Mouse (Mus musculus) NIH3T3 (cell line): ENCODE data around the gene Jam2.

Experiments used
- DNase-seq: peaks from one replicate; pipeline ENCODE4 v3.0.0-alpha.2; 2012; ENCODE audit warnings: low read depth

Jam2 gene

DNA sequence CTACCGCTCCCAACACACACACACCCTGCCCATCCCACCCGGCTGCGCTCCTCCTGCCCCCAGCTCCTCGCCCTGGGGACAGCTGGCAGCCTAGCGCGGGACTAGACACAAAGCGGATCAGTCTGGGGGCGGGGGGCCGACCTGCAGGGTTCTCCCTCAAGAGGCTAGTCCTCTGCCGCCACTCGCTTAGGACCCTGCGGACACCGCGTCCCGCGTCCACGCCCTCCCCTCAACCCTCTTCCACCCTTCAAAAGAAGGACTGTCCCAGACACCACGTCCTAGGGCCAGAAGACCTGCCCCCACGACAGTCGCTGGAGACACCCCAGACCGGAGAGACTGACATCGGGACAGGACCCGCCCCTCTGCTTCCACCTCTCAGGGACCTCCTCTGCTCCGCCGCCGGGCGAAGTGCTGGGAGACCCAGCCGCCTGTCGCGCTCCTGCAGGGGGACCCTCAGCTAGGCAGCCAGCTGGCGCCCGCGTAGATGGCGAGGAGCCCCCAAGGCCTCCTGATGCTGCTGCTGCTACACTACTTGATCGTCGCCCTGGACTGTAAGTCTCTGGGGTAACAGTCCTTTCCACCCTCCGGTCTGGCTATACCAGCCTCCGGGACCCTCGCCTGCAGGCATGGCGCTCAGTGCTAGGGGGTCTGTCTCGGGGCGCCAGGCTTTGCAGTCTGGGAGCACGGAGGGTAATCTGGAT lies at the start of gene Jam2:
Gene Jam2 (plus strand): TSS at position 121 of the 701 bp plus-strand sequence.
- peak; percentile 30 for DNase-seq

DNA sequence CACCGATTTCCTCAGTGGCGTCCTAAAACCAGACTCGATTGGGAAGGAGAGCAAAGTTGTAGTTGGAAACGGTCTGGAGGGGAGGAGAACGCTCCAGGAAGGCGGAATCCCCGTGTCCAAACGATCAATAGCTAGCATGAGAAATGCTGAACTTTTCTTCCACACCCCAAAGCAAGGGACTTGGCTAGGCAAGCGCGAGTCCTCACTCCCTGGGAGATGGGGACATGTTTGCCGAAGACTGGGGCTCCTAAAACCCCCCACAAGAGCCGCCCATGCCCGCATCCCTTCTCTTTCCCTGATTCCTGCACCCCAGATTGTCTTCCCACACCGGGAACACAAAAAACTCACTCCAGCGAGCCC lies 39.1 kb upstream of the Jam2 start:
- DNase-seq = no peak

DNA sequence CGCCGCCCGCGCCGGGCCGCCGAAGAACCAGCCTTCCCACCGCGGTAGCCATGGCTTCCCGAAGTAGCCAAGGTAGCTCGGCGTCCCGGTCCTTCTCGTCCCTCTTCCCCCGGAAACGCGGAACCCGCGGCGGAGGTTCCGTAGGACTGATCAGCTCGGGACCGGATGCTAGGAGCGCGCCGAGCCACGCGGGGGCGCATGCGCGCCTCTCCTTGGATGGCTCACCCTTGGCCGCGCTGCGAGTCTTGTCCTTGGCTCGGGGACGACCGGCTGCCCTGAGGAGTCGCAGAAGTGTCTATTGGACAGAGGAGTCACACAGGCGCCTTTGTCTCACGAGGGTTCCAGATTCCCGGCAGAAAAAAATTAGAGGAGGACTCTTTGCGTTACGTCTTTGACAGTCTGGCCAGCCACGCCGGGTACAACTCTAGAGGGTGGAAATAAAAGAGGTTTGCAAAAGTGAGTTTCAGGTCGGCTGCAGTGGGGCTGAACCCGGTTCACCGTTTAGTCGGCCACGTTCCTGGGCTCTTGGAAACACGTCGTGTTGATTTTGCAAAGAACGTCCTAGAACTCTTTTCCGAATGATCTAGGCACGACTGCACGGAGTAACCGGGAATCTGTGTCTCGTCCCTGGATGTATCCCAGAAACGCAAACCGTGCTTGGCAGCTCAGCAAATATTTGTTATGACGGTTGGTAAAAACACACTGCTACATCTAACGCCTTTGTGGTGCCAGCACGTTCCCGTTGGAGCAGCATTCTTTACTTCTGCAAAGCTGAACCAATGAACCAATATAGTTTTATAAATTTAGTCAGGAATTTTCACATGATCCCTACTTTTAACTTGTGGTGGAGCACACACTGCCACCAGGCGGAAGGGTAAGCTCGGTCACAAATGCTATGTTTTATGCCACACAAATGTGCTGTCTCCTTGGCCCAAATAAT lies 38.5 kb upstream of the Jam2 start, which contains the start of gene Mrpl39:
Gene Mrpl39 (minus strand): TSS at position 577 of the 940 bp plus-strand sequence.
- peak; percentile 98 for DNase-seq

DNA sequence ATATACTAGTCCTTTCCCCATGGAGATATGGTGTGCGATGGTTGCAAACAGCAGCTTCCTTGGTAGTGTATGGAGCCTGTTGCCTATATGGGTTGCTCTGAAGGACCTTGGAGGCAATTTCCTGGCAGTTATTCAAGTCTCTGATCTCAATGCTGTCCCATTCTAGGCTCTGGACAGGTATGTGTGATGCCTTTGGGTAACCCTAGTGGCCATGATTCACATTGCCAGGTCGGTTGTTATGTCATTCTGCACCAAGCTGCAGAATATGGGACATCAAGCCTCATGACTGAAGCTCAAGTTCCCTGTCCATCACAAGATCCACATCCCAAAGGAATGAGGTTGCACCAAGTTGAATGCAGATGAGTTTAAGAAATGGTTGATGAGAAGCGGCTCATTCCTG lies 36.6 kb upstream of the Jam2 start:
- DNase-seq = no peak

DNA sequence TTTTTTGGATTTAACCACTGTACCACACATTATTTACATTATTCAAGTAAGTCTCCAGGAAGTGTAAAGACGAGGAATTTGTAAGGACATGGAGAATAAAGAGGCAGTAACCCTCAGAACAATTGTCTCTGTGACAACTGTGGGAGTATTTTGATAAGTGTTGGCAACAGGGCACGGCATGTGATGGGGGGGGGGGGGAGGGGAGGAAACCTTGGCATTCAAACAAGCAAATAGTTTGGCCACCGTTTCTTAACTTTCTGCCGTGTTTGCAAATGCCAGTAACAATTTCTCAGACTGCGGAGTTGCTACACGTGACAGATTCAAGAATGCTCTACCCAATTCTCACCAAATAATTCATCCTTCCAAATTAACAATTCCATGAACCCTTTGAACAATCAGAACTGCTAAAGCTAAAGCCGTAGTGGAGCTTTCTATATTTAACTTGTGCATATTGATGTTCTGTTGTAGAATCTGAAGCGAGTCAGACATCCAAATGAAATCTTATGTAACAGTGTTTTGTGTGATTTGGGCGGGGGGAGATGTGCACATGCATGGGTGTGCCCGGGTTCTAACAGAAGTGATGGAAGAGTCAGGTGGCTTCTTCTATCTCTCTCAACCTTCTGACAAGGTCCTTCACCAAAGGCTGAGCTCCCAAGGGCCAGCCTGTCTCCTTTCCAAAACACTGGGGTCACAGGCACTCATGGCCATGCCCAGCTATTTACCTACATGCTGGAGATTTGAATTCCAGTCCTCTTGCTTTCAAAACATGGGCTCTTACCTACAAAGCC lies 29.0 kb upstream of the Jam2 start:
- DNase-seq = no peak

DNA sequence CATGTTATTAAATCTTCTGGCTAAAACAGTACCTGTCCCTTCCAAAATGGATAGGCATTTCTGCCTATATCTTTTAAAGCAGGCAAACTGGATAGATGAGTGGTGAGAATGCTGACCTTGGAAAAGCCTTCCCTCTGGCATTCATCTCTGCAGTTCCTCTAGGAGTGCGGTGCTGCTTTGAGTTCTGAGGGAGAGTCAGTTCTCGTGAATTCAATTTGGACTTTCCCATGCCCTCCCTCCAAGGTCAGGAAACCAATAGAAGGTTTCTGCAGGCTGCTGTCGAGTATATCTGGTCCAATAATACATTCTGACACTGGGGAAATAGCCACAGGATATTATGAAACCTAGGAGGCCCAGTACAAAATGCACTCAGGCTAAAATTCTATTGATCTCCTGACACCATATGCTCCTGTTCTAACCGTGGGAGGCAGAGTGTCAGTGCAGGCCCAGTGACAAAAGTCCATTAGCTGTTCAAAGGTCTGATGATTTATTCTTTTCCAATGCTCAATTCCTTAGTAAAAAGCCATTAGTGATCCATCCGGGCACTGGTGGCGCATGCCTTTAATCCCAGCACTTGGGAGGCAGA lies 28.1 kb upstream of the Jam2 start:
- no peak for DNase-seq

DNA sequence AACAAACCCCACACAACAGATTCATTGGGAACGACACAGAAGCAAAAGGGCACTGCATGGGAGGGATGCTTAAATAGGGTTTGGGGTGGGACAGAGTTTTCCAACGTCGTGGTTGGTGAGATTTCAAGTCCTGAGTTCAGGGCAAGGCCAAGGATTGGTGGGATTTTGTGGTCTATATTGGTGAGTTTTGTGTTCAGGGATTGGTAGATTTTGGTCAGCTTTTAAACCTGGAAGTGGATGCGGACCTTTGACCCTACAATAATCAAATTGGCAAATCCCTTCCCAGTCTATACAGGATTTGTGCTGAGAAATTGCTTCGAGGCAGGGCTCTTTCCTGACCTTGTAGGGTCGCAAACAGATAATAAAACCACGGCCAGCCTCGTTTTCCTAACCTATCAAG lies 6.0 kb upstream of the Jam2 start:
- no peak for DNase-seq

DNA sequence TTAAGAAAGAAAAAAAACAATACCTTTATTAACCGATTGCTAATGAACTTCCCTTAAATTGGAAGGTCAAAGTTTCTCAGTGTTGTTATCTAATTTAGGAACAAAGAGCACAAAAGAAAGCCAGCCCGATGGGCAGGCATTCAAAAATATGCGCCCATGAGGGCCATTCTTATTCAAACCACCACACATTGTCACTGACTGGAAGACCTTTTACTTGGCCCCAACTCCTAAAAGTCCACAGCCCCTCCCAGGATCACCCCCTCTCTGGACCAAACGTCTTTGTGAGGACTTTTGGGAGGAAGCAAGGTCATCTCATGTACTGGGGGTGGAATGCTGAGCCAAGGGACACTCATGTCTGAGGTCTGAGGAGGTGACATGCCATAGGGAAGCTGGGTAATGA lies 4.7 kb upstream of the Jam2 start:
- DNase-seq = no peak

DNA sequence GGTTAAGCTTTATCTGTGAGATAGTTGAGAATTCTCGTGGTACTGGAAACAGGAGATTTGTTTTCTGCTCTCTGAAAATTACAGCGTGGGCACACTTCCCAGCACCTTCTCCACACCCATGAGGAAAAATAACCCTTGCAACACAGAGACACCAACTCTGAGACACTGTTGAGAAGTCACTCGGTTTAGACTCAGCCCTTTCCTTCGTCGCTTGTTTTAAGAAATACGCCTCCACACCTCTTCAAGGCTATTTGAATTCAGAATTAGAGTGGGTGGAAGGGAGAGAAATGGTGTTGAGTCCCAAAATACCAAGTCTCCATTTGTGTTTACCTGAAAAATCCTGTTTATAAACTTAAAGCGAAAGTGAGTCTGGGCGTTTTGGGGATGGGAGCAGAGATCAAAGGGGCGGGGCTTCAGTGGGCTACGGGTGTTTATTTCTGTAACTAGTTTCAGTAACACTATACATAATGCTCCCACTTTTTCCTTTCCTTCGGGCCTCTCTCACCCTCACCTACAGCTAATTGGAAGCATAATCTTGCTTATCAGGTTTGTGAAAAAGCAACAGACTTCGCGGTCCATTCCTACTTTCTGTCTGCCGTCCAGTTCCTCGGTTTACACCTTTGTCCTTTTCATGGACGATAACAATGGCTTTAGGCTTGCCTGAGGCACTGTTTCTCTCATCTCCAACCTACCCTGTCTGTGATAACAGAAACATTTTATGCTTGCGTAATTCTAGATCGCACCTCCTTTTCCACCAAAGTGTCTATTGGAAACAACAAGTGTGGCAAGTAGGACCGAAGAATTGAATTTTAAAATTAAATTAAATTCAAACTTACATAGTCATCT lies 4.1 kb upstream of the Jam2 start:
- DNase-seq = no peak

DNA sequence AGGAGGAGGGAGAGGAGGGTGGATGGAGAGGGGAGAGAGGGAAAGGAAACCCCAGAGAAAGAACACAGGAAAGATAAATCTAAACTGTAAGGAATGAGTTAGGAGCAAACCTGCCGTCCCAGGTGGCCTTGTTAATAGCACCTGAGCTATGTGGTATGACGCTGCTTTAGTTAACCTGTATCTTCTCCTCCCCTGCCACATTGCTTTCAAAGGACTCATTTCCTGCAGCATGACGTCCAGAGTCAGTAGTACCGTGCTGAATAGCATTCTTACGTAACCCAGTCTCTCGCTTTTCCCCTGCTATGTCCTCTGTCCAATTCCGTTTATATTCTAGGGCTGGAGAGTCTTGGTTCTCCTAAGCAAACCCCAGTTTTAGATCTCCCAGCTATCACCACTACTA lies 3.0 kb upstream of the Jam2 start:
- no peak for DNase-seq

DNA sequence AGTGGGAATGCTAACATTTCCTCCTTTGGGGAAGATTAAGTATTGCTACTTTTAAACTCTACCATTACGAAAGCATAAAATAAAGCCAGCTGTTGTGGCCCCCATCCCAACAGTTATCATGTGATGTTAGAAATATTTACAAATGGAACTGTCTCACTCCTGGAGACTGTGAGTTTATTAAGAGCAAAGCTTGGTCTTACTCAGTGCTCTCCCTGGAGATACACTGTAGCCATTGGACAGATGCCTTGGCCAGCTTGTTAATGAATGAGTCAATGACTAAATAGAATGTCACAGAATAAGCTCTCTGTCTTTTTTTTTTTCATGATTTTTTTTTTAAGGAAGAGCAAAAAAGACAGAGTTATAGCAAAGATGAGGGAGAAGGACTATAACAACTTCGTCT lies 2.5 kb upstream of the Jam2 start:
- DNase-seq = peak; percentile 91

DNA sequence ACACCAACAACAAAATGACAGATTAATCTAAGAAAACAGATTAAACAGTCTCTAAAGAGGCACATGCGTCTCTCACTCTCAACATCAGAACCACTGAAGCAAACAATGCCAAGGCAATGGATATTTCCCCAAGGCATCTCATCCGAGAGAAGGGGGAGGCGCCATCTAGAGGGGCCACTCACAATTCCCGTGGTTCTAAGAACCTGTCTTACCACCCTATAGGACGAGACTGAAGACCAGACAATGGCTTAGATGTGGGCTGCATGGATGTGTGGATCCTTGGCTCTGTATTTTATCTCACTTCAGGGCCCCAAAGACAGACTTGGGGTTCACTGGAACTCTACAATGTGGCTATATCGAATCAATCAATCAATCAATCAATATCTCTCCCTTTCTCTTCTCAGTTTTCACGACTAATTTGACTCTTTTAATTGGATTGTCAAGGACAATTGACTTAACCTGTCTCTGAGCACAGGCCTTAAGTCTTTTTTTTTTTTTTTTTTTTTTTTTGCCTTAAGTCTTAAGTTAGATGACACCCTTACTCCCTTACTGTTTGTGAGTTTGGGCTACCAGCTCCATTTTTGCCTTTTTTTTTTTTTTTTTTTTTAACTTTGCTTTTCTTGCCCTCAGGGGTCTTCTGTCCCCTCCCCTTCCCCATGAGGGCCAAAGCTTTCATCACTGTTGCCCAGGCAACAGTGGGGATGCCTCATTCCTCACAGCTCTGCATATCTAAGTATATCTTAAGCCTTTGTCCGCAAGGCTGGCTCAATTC lies 1.2 kb upstream of the Jam2 start:
- no peak for DNase-seq

DNA sequence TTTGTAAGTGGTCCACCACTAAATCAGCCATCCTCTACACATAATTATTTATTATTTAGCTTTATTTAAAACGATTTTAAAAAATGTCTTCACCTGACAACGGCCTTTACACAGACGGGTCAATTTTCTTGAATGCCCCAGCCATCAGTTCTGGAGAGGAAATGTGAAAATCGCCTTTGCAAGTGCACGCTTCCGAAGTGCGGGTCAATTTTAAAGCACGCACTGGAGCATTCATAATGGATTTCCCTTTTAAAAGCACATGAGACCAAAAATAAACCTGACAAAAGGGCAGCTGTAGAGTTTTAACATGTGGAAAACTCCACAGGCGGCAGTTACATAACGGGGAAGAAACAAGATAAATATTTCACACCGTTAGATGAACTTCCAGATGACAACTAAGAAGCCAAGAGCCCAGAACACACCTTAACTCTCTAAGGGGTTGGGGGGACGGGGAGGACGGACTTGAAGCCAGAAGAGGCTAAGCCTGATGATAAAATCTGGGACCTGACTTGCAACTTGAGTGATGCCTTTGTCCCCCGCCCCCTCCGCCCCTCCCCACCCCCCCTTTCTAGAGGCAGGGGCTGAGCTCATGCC lies 558 bp upstream of the Jam2 start:
- DNase-seq = no peak

DNA sequence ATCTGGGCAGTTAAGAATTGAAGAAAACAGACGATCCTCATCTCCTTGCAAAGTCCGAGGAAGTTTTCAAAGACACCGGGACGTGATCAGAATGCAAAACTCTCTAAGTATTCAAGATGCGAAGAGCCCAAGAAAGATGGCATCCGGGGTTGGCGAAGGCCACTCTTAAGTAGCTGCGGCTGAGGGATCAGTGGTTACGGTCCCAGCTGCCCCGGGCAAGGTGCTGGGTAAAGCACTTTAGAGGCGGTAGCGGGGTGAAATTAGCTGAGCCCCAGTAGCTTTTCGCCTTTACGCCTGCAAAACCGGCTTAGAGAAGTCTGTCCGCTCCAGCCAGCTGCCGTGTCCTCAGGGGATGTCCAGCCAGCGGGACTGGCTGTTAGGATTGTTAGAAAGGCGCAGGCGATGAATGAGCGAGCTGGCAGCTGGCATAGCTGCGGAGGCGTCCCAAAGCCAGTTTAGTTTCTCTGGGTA lies 873 bp downstream of the Jam2 start:
- no peak for DNase-seq

DNA sequence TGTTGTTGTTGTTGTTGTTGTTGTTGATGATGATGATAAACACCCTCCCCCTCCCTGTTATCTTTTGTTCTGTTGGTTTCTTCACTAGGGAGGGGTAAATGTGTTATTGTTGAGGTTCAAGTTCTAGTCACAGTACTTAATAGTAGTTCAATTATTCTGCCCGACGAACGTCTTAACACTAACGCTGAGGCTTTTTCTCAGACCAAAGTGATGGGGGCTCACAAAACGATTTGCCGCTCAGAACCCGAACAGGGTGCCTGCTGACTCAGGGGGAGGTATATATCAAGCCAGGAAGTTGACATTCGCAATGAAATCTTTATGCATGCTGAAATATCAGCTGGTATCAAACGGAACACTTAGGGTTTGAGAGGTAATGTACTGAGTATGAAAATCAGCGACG lies 1.4 kb downstream of the Jam2 start:
- no peak for DNase-seq

DNA sequence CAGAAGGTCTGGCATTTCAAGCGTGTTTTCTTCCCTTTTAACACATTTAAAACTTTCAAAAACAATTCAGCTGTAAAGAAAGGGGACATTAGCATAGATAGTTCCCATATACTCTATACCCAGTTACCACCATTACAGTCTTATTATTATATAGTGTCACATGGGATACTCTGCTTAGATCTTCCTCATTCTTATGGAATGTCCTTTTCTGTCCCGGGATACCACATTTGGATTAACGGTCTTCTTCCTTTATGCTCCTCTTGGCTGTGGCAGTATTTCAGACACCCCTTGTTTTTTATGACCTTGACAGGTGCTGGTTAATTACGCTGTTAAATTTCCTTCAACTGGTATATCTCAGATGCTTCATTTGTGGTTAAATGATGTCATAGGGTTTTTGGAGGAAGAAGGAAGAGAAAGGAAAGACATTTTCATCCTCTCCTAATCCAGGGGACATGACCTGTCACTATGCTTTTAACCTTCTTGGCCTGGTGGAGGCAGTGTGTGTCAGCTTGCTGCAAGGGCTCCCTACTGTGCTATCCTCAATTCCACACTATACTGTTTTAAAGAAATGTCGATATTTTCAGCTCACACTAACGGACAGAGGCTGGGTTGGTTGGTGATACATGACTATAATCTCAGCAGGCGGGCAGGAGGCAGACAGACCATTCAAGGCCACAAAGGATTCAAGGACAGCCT lies 2.3 kb downstream of the Jam2 start:
- DNase-seq = no peak

DNA sequence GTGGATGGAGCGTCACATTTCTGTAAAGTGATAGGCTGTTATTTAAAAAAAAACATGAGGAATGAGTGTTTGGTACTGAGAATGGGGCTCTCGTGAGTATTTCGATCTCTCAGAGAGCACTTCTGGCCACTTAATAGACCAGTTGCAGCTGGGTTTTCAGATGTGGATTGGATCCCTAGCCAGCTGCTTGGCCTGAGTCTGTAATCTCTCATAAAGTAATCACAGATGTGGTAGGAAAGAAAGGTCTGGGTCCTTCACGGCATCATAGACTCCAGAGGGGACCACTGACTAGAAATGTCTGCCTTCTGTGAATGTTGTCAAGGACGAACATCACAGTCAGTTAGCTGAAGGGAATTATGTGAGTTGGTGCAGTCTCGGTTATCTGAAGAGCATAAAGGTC lies 4.5 kb downstream of the Jam2 start:
- DNase-seq = no peak

DNA sequence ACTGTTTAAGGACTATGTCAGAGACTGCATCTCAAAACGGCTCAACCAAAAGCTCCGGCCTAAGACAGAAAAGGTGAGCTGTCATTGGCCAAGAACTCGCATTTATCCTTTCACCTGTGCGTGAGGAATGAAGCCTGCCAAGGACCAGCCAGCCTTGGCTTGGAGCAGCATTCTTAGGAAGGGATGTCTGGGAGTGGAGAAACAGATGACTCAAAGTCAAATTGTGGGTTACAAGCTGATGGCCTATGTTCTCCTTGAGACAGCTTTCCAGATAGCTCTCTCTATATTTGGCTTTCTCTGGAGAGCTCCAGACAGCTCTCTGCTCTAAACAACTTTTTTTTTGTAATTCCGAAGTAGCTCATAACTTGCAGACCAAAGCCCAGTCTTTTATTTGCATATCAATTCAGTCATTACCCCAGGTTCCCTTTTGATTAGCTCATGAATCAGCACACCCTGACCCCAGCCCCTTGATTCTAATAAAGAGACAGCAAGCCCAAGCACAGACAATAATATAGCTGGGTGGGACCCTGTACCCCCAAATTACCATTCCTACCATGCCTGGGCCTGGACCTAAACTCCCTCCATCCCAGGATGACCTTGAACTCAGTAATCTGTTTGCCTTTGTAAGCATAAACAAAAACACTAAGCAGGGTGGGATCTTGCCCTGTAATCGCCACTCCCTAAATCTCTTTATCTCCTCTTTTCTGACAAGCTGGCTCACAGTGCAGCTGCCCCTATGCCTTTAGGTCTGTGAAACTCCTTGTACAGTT lies 5.1 kb downstream of the Jam2 start:
- DNase-seq = no peak

DNA sequence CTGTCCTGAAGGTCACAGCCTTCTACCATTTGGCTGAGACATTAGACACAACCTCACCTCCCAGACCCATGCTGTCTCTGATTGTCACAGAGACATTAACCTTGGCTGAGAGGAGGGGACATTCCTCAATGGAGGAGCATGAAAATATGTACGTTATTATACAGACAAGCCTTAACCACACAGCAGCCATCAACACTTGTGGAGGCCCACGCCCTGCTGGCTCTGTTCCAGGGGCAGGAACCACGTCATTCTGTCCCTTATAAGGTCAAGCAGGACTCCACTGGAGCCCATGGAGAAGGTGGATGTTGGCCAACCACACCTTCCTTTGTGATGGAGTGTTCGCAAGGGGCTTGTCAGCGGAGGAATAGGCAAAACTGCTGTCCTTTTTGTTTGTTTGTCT lies 5.8 kb downstream of the Jam2 start:
- DNase-seq = no peak
